Mouse (Mus musculus): ENCODE data around the gene Tmem106b. TPM values are rescaled to one million over a fixed set of nuclear protein-coding genes. Genes with fewer than 3 reads are reported as not detected.

Tmem106b gene
- total and polyA plus RNA-seq, 3 experiments, result 14.2 to 144 (median 16.6) TPM

- Histone ChIP-seq H3K9me3 (replicated peaks; ENCODE audit: insufficient read depth, low read length) (no peaks in the 10 kb centered on the region), H3K36me3 (ENCODE audit: control insufficient read depth in 1 of 2, insufficient read depth in 2 of 2, low read length in 2 of 2) (no peaks in the 10 kb centered on the region), H3K79me2 (ENCODE audit: control insufficient read depth, insufficient read depth, low read length, poor library complexity) (no peaks in the 10 kb centered on the region), H3K27me3 (ENCODE audit: control insufficient read depth in 1 of 2, insufficient read depth in 2 of 2, low read length in 2 of 2) (no peaks in the 10 kb centered on the region), H3K9ac (ENCODE audit: control insufficient read depth, low read depth, low read length, poor library complexity, severe bottlenecking) (no peak overlapping the region), H3K4me3 (ENCODE audit: control insufficient read depth in 1 of 2, insufficient read depth in 1 of 2, low read depth in 2 of 2, low read length in 2 of 2) (no peak overlapping the region), H3K4me1 (ENCODE audit: control insufficient read depth in 1 of 2, insufficient read depth in 2 of 2, low read length in 2 of 2) (no peaks in the 10 kb centered on the region), H3K27ac (ENCODE audit: control insufficient read depth, low read depth, low read length) (no peak overlapping the region)
- TF ChIP-seq RCOR1 (IDR thresholded peaks at IDR 0.05; ENCODE audit: low read depth, low read length) (no peak), MXI1 (IDR thresholded peaks at IDR 0.05; ENCODE audit: low read depth, low read length) (no peak), ETS1 (IDR thresholded peaks at IDR 0.05; ENCODE audit: low read depth, low read length) (no peak), KAT2A (conservative IDR thresholded peaks at IDR 0.05; ENCODE audit: low read depth, low read length) (no peak), CTCF (IDR thresholded peaks at IDR 0.05 in 2 of 3, conservative IDR thresholded peaks at IDR 0.05 in 1 of 3; ENCODE audit: control insufficient read depth in 1 of 3, insufficient read depth in 1 of 3, low read depth in 2 of 3, low read length in 3 of 3, poor library complexity in 1 of 3, severe bottlenecking in 1 of 3) (no peak), ZC3H11A (IDR thresholded peaks at IDR 0.05; ENCODE audit: low read depth, low read length) (no peak), MAZ (IDR thresholded peaks at IDR 0.05; ENCODE audit: low read depth, low read length) (no peak), POLR2AphosphoS5 (IDR thresholded peaks at IDR 0.05; ENCODE audit: borderline replicate concordance, low read depth, low read length) (no peak), ZMIZ1 (IDR thresholded peaks at IDR 0.05; ENCODE audit: low read depth, low read length) (no peak), TAL1 (IDR thresholded peaks at IDR 0.05; ENCODE audit: low read length) (no peak), EP300 (IDR thresholded peaks at IDR 0.05; ENCODE audit: low read depth in 1 of 2, low read length in 2 of 2) (no peak), UBTF (IDR thresholded peaks at IDR 0.05; ENCODE audit: borderline replicate concordance, insufficient read depth, low read depth, low read length) (no peak), MAX (IDR thresholded peaks at IDR 0.05; ENCODE audit: low read length) (no peak), USF2 (IDR thresholded peaks at IDR 0.05; ENCODE audit: borderline replicate concordance in 1 of 2, insufficient read depth in 1 of 2, low read depth in 1 of 2, low read length in 2 of 2) (no peak), GABPA (IDR thresholded peaks at IDR 0.05; ENCODE audit: low read depth, low read length) (no peak)
- DNase-seq (ENCODE audit: low read depth, low spot score), result no peak
Measured at GRCm38 (mm10) chr6:13030961-13031360, 38.6 kb upstream of the Tmem106b start.

GRCm38 (mm10) chr6:13052408-13053200 is 17.0 kb upstream of the Tmem106b start:
- Histone ChIP-seq H3K27ac (ENCODE audit: control insufficient read depth, low read depth, low read length) (no peak overlapping the region), H3K4me3 (ENCODE audit: control insufficient read depth in 1 of 2, insufficient read depth in 1 of 2, low read depth in 2 of 2, low read length in 2 of 2) (no peak overlapping the region), H3K9me3 (replicated peaks; ENCODE audit: insufficient read depth, low read length) (no peaks in the 10 kb centered on the region), H3K27me3 (ENCODE audit: control insufficient read depth in 1 of 2, insufficient read depth in 2 of 2, low read length in 2 of 2) (no peaks in the 10 kb centered on the region), H3K79me2 (ENCODE audit: control insufficient read depth, insufficient read depth, low read length, poor library complexity) (no peaks in the 10 kb centered on the region), H3K4me1 (ENCODE audit: control insufficient read depth in 1 of 2, insufficient read depth in 2 of 2, low read length in 2 of 2) (no peaks in the 10 kb centered on the region), H3K9ac (ENCODE audit: control insufficient read depth, low read depth, low read length, poor library complexity, severe bottlenecking) (no peak overlapping the region), H3K36me3 (ENCODE audit: control insufficient read depth in 1 of 2, insufficient read depth in 2 of 2, low read length in 2 of 2) (no peaks in the 10 kb centered on the region)
- TF ChIP-seq CHD2 (IDR thresholded peaks at IDR 0.05; ENCODE audit: low read length) (no peak), RAD21 (IDR thresholded peaks at IDR 0.05; ENCODE audit: low read depth, low read length) (no peak), ELF1 (IDR thresholded peaks at IDR 0.05; ENCODE audit: low read depth, low read length) (no peak), CTCF (IDR thresholded peaks at IDR 0.05 in 2 of 3, conservative IDR thresholded peaks at IDR 0.05 in 1 of 3; ENCODE audit: control insufficient read depth in 1 of 3, insufficient read depth in 1 of 3, low read depth in 2 of 3, low read length in 3 of 3, poor library complexity in 1 of 3, severe bottlenecking in 1 of 3) (no peak), TBP (IDR thresholded peaks at IDR 0.05; ENCODE audit: low read depth, low read length) (no peak), ZC3H11A (IDR thresholded peaks at IDR 0.05; ENCODE audit: low read depth, low read length) (no peak), JUND (IDR thresholded peaks at IDR 0.05; ENCODE audit: low read depth, low read length) (no peak), SIN3A (IDR thresholded peaks at IDR 0.05; ENCODE audit: low read length) (no peak), MYB (IDR thresholded peaks at IDR 0.05; ENCODE audit: low read depth, low read length) (no peak), POLR2A (IDR thresholded peaks at IDR 0.05; ENCODE audit: control insufficient read depth in 1 of 2, insufficient read depth in 1 of 2, low read depth in 1 of 2, low read length in 2 of 2, poor library complexity in 1 of 2) (no peak), NRF1 (IDR thresholded peaks at IDR 0.05; ENCODE audit: insufficient read depth, low read depth, low read length, poor library complexity, severe bottlenecking) (no peak)
- no peak for DNase-seq (ENCODE audit: low read depth, low spot score)

Data from MEL (cell line).